Mouse (Mus musculus) cerebellum, postnatal 36 days (tissue): ENCODE data around the gene Ctnnd2.

Experiments
- DNase-seq, 2 experiments: peaks; one replicate each; pipeline ENCODE4 v3.0.0; 2021 to 2022; ENCODE audit warnings: mixed read lengths in 2 of 2

Ctnnd2 gene

GRCm38 (mm10) chr15:30738178-30738577, 565.8 kb downstream of the Ctnnd2 start:
- DNase-seq: no peak

GRCm38 (mm10) chr15:30740728-30741127, 568.3 kb downstream of the Ctnnd2 start:
- peak; percentile 69 to 79 for DNase-seq

- DNase-seq: no peak
Measured at GRCm38 (mm10) chr15:30757991-30758390, 585.6 kb downstream of the Ctnnd2 start.

- DNase-seq: no peak
Measured at GRCm38 (mm10) chr15:30762211-30762610, 589.8 kb downstream of the Ctnnd2 start.

- no peak for DNase-seq
Measured at GRCm38 (mm10) chr15:30762695-30763285, 590.4 kb downstream of the Ctnnd2 start.

GRCm38 (mm10) chr15:30776931-30777330, 604.5 kb downstream of the Ctnnd2 start:
- DNase-seq: no peak

GRCm38 (mm10) chr15:30777801-30778200, 605.4 kb downstream of the Ctnnd2 start:
- no peak for DNase-seq

- DNase-seq: no peak
Measured at GRCm38 (mm10) chr15:30779903-30780302, 607.5 kb downstream of the Ctnnd2 start.

GRCm38 (mm10) chr15:30780977-30781376, 608.6 kb downstream of the Ctnnd2 start:
- DNase-seq: no peak

- no peak for DNase-seq
Measured at GRCm38 (mm10) chr15:30785706-30786320, 613.4 kb downstream of the Ctnnd2 start.

- peak; percentile 15 to 19 for DNase-seq
Measured at GRCm38 (mm10) chr15:30793260-30793659, 620.9 kb downstream of the Ctnnd2 start.

- no peak for DNase-seq
Measured at GRCm38 (mm10) chr15:30795723-30796122, 623.3 kb downstream of the Ctnnd2 start.

GRCm38 (mm10) chr15:30827424-30828263, 655.3 kb downstream of the Ctnnd2 start:
- no peak for DNase-seq

- no peak for DNase-seq
Measured at GRCm38 (mm10) chr15:30857277-30858176, 685.1 kb downstream of the Ctnnd2 start.

GRCm38 (mm10) chr15:30867429-30867828, 695.0 kb downstream of the Ctnnd2 start:
- DNase-seq: no peak

GRCm38 (mm10) chr15:30869673-30870512, 697.5 kb downstream of the Ctnnd2 start:
- no peak for DNase-seq

GRCm38 (mm10) chr15:30875523-30875922, 703.1 kb downstream of the Ctnnd2 start:
- DNase-seq: no peak

GRCm38 (mm10) chr15:30884692-30885334, 712.4 kb downstream of the Ctnnd2 start:
- DNase-seq: no peak

GRCm38 (mm10) chr15:30885410-30885809, 713.0 kb downstream of the Ctnnd2 start:
- DNase-seq: peak; percentile 63 to 71

GRCm38 (mm10) chr15:30887559-30887958, 715.2 kb downstream of the Ctnnd2 start:
- DNase-seq: peak; percentile 34 to 44

- DNase-seq: peak; percentile 31 to 46
Measured at GRCm38 (mm10) chr15:30891986-30892385, 719.6 kb downstream of the Ctnnd2 start.
